Mouse (Mus musculus): ENCODE data around the gene Ppm1b.

DNA sequence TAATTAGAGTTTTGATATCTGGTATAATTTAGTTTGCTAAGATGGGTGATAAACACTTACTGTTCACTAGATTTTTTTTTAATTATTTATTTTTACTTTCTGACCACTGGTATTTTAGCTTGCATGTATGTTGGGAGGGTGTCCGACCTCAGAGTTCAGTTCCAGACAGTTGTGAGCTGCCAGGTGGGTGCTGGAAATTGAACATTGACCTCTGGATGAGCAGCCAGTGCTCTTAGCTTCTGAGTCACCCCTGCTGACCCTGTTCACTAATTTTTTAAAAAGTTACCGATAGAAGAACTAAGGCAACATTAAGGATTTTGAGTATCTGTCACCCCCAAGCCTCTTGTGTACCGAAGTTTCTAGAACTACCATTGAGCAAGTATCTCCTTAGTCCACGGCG is 91.8 kb downstream of the Ppm1b start:
- TF ChIP-seq CTCF (IDR thresholded peaks at IDR 0.05; ENCODE audit: low read depth) = no peak
- no peak for TF ChIP-seq EP300 (optimal IDR thresholded peaks at IDR 0.05)
